Mouse (Mus musculus) CH12.LX (cell line): Measurements from ENCODE around the gene 2210016L21Rik.

Experiments
- CHD2 ChIP-seq: IDR thresholded peaks from 2 replicates; pipeline ENCODE4 v1.6.1; 2011; ENCODE audit warnings: low read length, improper control_type of control experiment
- CTCF ChIP-seq, 2 experiments: IDR thresholded peaks in 1 of 2; conservative IDR thresholded peaks in 1 of 2; 2 replicates each; pipeline ENCODE4 v1.5.1; 2011 to 2012; ENCODE audit warnings: low read depth in 2 of 2, low read length in 2 of 2, improper control_type of control experiment in 1 of 2, inconsistent platforms in 1 of 2, mild to moderate bottlenecking in 1 of 2, moderate library complexity in 1 of 2
- E2F4 ChIP-seq: IDR thresholded peaks from 2 replicates; pipeline ENCODE4 v1.6.1; 2011; ENCODE audit warnings: low read depth, low read length, improper control_type of control experiment; ENCODE audit not compliant: insufficient replicate concordance
- EP300 ChIP-seq: IDR thresholded peaks from 2 replicates; pipeline ENCODE4 v1.6.1; 2011; ENCODE audit warnings: low read length, improper control_type of control experiment
- JUND ChIP-seq: conservative IDR thresholded peaks from 2 replicates; pipeline ENCODE4 v1.6.1; 2011; ENCODE audit warnings: low read depth, low read length, improper control_type of control experiment
- MAZ ChIP-seq: IDR thresholded peaks from 2 replicates; pipeline ENCODE4 v1.6.1; 2012; ENCODE audit warnings: low read depth, mild to moderate bottlenecking, inconsistent platforms, low read length, improper control_type of control experiment, moderate library complexity
- MXI1 ChIP-seq: IDR thresholded peaks from 2 replicates; pipeline ENCODE4 v1.6.1; 2011; ENCODE audit warnings: mild to moderate bottlenecking, low read depth, low read length, improper control_type of control experiment
- NELFE ChIP-seq: IDR thresholded peaks from 2 replicates; pipeline ENCODE4 v1.6.1; 2011; ENCODE audit warnings: low read depth, low read length, improper control_type of control experiment
- NRF1 ChIP-seq: IDR thresholded peaks from 2 replicates; pipeline ENCODE4 v1.6.1; 2014; ENCODE audit warnings: low read depth, mild to moderate bottlenecking, inconsistent platforms, low read length, improper control_type of control experiment, moderate library complexity
- POLR2A ChIP-seq: IDR thresholded peaks from 2 replicates; pipeline ENCODE4 v1.6.1; 2011; ENCODE audit warnings: low read depth, mild to moderate bottlenecking, improper control_type of control experiment, low read length
- SIN3A ChIP-seq: IDR thresholded peaks from 2 replicates; pipeline ENCODE4 v1.6.1; 2012; ENCODE audit warnings: low read length, improper control_type of control experiment, inconsistent platforms
- UBTF ChIP-seq: IDR thresholded peaks from 2 replicates; pipeline ENCODE4 v1.6.1; 2012; ENCODE audit warnings: low read depth, mild to moderate bottlenecking, inconsistent platforms, low read length, improper control_type of control experiment, moderate library complexity
- USF1 ChIP-seq: IDR thresholded peaks from 2 replicates; pipeline ENCODE4 v1.6.1; 2014; ENCODE audit warnings: low read depth, mild to moderate bottlenecking, inconsistent platforms, low read length, improper control_type of control experiment

DNA sequence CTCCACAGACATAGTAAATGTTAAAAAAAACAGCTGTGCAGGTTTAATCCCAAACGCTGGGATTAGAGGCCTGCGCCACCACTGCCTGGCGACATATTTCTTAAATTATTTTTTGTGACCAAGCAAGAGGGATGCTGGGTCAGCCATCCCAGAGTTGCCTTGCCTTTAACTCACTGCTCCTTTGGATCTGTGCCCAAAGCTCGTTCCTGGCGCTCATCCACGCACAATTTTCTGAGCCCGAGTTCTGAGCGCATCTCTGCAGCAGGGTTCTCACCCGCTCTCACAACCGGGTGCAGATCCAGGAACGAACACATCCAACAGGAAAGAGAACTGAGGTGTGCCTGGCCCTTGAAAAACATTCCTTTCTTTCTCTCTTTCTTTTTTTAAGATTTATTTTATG lies 36.5 kb downstream of the 2210016L21Rik start:
- TF ChIP-seq NELFE (no peak), EP300 (no peak), UBTF (no peak), E2F4 (no peak), POLR2A (no peak), CHD2 (no peak), CTCF (conservative IDR thresholded peaks at IDR 0.05 in 1 of 2, IDR thresholded peaks at IDR 0.05 in 1 of 2; ENCODE audit: low read depth in 2 of 2, low read length in 2 of 2) (no peak), MAZ (no peak), NRF1 (no peak), USF1 (no peak), JUND (no peak), MXI1 (no peak), SIN3A (no peak)
